Mouse (Mus musculus): ENCODE data around the gene Naif1.

The Naif1 gene

DNA sequence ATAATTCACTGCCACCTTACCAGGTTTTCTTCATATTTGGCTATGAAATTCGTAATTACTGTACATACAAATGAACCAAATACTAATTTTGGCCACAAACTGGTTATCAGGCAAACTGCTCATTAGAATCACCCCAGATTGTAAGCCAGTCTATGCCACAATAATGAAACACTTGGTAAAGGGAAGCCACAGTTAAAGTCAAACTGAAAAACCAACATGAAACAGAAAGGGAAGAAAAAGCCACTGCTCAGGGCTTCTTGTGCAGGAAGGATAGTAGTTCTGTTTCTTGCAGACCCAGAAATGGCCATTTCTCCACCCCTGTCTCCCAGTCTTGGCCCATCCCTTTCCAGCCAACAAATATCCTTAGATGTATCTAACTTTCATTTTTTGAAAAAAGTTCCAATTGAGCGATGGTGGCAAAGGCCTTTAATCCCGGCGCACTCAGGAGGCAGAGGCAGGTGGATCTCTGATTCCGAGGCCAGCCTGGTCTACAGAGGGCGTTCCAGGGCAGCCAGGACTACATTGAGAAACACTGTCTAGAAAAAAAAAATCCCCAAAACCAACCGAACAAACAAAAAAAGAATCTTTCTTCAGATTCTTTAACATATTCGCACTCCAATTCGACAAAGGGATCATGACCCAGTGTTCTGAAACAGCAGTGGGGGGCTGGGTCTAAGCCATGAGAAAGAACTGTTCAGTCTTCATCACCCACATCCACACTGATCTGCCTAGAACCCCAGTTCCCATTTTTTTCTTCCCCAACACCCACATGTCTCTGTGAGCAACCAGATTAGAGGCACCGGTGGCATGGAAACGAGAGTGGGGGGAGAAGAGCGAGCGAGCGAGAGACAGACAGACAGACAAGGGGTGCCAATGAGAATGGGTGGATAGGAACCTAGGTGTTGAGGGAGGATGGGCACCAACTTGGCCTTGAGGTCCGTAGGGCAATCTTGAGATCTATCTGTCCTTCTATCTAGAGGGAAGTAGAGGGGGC lies at the start of gene Naif1:
Gene Naif1, plus strand, starts transcription at position 697 of the 994 bp plus-strand sequence.
- peak in 1 of 2 experiments; percentile 44 for DNase-seq (ENCODE audit: low spot score in 2 of 2)

DNA sequence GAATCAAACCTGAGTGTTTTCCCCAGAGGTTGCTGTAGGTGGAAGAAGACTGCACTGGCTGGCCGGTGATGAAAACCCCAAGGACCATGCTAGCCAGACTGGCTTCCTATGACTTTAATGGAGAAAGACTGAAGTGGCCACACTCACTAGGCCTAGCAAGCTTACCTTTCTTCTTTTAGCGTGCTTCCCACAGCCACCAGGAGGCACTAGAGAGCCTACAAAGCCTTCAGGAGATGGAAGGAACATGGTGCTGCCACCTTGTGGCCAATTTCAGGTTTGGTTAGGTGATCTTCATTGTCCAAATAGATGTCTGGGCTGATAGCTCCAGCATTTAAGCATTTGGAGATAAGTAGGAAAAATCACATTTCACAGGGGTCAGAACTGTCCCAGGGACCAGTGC lies 45.6 kb upstream of the Naif1 start:
- DNase-seq (ENCODE audit: low spot score in 2 of 2): peak; percentile 85 to 86

DNA sequence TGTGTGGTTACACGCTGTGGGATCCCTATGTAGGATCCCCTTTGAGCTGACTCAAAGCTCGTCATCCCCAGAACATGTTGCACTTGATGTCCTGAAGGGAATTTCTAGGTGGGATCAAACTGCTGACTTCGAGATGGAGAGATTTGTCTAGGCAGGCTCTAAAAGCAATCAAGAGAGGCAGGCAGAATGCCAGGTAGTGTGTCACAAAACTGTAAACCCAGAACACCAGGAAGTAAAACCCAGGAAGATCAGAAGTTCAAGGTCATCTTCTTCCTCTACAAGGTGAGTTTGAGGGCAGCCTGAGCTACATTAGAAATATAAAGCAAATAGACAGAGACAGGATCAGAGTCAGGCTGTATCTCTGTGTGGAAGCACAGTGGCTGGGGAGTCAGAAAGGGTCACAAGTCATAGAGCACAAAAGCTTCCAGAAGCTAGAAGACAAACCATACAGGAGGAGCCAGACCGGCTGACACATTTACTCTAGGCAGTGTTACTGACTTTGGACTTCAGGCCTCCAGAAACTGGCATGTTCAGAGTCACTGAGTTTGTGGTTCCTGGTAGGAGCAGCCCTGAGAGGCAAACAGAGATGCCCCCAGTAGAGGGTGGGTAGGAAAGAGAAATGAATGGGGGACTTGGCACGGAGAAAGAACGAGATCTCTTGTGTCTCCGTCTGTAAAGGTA lies 43.0 kb upstream of the Naif1 start:
- DNase-seq (ENCODE audit: low spot score in 2 of 2): no peak

DNA sequence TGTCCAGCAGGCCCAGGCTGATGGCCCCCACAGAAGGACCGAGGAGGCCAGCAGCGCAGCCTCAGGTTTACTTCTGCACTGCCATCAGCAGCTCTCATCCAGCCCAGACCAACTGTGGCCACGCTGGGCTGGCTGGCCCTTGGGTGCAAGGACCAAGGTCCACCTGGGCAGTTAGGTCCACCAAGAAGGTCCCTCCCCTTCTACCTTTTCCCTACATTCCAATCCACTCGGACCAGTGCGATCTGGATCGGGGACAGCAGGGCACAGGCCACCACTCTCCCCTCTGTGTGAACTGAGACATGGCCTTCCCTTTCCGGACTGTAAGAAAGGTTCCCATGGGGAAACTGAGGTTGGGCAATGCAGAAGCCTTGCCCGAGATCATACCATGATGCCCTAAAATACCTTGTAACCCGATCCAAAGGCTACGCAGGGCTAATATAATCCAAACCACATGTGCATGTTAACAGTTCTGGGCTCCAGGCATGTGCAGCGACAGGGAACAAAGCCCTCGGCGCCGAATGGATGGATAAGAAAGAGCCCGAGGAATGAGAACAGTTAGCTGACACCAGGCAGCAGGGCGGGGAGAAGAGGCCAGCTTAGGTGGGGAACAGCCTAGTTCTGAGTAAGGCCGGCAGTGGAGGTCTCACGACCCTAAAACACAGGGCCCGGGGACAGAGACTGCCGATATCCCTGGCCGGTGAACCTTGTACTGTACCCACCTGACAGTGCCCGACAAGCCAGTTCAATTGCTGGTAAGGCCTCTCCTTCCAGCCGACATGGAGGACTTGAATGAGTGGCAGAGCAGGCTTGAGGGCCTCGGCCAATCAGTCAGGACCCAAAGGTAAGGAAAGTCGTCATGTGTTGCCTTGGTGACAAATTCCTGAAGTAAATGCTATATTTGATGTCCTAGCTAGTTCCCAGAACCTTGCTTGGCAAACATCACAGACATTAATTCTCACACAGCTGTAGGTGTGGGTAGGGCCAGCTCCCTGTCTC lies 41.5 kb upstream of the Naif1 start:
- DNase-seq (ENCODE audit: low spot score in 2 of 2): no peak

DNA sequence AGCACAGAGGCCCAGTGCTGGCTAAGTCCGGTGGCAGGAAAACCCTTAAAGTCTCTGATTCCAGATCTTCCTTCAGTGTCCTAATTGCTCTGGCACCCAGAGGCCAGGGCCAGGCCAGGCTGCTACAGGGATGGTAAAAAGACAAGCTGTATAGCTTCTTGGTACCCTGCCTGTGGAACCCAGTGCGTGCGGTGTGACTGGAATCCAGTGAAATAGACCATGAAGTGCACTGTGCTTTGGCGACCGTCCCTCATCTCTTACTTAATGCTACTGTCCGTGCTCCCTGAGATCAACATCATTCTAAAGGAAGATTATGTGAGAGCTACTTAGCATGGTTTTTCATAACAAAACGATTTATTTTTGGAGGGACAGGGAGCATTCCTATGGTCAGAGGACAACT lies 38.9 kb upstream of the Naif1 start:
- DNase-seq (ENCODE audit: low spot score in 2 of 2): no peak

DNA sequence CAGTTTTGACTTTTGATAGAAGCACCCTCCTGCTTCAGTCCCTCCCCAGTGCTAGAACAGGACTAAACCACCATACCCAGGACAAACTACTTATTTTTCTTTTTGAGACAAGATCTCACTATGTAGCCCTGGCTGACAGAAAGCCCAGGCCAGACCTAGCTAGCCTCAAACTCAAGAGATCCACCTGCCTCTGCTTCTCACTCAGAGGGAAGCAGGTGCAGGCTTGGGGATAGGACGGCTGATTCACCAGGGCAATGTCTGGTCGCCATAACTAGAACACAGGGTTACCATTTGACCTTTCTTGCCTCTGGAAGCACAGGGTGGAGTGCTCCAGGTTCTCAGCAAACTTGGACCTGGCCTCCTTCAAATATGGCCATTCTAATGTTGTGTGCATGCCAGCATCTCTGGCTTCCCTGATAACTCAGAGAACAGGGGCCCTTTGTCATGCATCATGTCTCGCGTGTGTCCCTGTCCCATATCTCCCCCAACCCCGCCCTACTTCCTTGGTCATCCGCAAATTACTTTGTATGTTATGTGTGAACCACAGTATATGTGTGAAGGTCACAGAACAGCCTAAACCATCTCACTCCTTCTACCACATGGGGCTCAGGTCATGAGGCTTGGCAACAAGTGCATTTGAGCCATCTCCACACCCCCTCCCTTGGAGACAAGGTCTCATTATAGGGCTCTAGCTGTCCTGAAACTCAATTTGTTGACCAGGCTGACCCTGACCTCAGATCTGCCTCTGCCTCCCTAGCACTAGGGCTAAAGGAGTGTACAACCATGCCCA lies 37.3 kb upstream of the Naif1 start:
- no peak for DNase-seq (ENCODE audit: low spot score in 2 of 2)

DNA sequence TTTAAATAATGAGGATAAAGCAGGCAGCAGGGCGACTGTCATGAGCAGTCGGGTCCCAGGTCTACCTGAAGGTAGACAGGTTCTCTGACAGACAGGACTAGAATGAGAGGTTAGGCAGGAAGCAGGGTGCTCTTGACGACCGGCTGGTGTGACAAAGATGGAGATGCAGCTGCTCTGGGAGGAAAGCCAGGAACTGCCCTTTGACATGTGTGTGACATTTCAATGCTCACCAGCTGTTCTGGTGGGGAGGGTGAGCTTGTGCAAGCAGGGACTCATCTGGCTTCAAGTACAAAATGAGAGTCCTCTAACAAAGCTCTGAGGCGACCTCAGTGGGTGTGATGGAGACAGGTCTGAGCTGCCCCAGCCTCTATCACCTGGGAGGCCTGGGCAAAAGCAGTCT lies 36.3 kb upstream of the Naif1 start:
- DNase-seq (ENCODE audit: low spot score in 2 of 2): no peak

DNA sequence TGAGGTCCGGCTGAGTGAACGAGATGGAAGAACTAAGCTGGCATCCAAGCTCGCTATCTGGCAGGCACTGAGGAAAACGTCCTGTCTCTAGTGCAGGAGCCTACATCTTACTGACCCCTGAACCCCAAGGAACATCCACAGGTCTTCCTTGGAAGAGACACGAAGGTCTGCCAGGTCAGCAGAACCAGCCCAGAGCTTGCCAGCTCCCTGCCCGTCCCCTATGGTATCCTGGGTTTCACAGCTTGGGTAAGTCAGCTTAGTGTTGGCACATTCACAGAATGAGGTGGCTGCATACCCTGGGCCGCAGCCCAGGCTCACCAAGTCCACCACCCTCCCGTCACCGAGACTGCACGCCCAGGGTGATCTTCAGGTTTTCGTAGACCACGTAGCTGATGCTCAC lies 34.5 kb upstream of the Naif1 start:
- DNase-seq (ENCODE audit: low spot score in 2 of 2): no peak

DNA sequence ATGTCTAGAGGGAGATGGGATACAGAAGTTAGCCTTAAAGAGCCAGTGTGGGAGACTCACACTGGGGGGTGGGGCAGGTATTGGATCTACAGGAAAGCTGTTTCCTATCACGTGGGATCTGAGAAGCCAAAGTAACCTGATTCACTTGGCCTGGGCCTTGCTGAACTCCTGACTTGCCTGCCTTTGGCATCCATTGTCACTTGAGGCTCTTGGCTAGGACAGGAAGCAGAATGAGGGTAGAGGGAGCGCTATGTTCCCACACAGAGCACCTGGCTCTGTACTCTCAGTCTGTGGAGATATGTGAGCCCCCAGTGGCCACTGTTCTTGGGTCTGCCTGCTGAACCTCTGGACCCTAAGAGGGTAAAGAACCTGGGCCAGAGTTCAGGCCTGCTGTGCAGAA lies 33.7 kb upstream of the Naif1 start:
- no peak for DNase-seq (ENCODE audit: low spot score in 2 of 2)

DNA sequence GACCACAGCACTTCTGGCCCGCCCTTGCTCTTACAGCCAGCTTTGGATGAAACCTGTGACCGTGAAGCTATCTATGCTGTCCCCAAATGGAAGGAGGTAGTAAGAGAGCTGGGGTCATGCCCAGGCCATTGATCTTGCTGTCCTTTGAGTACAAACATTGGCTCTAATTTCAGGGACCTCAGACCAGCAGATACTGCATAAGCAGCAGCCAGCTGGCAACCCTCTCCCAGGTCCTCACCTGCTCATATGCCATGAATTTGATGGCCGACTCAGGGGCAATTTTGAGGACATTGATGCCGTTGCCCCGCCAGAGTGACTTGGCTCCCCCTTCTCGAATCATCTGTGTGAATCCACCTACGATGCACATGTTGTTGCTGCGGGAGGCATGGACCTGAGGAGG lies 32.8 kb upstream of the Naif1 start:
- DNase-seq (ENCODE audit: low spot score in 2 of 2): no peak

DNA sequence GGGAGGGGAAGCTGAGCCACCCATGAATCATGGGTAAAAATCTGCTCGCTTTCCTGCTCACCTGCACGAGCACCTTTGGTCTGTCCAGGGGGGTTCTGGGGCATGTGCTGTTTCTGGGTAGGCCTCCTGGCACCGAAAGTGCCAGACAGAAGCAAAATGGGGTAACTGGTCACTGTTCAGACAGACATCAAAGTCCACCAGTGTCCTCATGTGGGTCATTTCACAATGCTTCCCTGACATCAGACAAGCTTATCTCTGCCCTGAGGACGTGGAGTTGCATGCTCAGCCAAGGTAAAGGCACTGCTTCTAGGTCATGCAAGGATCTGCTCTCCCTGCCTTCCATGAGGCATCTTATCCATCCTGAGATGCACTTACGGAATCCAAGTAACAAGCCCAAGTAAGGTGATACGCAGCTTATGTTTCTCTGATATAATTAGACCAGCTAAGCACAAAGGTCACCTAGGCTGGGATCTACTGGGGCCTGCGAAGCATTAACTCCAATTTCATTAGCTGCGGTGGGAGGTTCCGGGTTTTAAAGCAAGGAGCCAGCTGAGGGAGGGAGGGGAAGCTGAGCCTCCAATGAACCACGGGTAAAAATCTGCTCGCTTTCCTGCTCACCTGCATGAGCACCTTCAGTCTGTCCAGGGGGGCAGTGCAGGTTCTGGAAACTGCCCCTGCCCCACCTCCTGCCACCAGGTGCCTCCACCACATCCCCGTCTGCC lies 31.7 kb upstream of the Naif1 start:
- DNase-seq (ENCODE audit: low spot score in 2 of 2): no peak

DNA sequence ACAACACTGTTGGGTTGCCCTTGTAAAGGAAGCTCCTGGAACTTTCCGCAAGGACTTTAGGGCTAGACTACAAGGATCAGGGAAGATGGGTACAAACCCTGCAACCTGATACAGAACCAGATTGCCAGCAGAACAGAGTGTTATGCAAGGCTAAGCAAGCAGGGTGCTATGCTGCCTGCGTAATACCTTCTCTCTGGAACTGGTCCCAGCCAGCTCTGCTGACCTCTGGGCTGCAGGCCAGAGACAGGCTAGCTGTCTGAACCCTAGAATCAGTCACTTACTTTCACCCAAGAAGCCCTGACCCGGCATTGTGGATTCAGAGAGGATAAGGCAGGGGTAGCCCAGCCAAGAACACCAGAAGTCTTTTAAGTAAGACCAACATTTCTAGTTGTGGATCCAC lies 30.9 kb upstream of the Naif1 start:
- no peak for DNase-seq (ENCODE audit: low spot score in 2 of 2)

DNA sequence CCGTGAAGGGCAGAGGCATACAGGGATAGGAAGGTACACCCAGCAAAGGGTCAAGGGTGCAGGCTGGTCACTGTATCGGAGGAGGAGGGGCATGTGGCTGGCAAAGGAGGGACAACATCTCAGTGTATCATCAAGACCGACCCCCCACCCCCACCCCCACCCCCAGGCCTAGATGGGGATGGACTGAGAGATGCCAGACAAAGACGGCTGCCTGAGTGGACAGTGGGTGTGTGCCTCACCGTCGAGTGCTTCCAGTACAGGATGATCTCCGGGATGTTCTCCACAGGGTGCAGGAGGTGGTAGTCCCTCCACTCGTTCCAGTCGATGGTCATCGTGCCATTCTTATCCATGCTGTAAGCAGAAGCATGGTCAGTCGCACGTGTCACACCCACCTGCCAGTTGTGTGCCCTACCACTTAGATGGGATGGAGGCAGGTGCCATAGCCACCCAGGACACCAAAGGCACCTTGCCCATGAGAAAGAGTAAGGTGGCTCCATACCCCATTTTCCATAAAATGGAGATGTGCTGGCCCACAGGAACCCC lies 30.1 kb upstream of the Naif1 start:
- no peak for DNase-seq (ENCODE audit: low spot score in 2 of 2)

DNA sequence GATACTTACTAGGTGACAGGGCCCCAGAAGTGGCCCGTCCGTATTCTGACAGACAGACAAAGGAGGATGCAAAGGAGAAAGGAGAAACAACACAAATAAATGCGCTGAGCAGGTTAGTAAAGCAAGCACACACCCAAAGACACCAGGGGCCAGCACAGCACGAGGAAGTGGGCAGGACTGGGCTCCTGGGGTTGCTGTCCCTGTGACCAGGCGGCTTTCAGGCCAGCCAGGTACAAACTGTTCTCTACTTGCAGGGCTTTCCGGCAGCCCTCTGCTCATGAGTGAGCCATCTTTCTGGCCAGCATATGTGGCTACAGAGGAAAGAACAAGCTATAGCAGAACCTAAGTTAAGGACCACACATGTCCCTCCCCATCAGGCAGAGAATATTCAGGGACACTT lies 29.6 kb upstream of the Naif1 start:
- no peak for DNase-seq (ENCODE audit: low spot score in 2 of 2)

DNA sequence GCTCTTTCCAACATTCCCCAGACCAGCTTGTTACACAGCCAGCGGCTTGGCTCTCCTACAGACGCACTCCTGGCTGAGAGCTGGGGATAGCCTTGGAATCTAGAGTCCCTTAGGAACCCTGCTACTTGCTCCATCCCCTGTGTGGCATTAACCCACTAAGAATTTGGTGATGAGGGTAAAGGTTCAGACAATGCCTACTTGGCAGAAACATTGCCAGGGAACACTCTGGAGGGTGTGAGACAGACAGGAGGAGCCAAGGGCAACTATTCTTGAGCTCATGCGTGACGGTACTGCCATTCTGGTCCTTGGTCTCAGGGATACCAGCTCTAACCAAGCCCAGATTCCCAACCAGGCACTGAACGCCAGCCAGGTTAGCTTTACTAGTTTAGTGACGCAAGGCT lies 28.4 kb upstream of the Naif1 start:
- no peak for DNase-seq (ENCODE audit: low spot score in 2 of 2)

DNA sequence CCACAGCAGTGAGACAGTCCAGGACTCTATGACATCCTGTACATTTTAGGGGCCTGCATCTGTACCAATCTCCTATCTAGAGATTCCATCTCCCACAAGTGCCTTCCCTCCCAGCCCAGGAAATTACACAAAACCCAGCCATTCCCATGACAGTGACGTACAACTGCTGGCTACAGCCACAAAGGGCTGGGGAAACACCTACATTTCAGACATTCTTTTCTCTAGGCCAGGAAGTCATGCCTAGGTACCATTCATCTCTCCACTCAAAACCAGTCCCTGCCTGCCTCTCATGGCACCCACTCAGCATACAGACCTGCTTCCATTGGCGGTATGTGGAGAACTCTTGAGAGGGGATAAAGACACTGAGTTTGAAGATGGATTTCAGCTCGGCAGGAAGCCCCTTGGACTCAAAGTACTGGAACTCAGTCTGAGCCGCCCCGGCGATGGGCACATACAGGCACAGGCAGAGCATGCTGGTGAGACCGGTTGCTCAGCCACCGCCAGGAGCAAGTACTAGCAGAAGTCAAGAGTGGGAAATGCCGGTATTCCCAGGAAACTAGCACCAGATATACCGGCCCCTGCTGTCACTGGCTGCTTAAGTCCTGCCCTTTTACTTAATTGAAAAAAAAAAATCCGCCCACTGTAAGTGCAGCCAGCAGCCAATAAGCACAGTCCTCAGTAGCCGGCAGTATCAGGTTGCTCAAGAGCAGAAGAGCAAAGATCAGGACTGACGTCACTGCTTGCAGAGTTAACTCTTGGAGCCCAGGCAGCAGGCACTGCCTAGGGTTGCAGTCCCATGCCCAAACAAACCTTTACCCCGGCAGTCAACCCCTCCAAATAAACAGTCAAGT lies 26.6 kb upstream of the Naif1 start:
- peak in 1 of 2 experiments; percentile 33 for DNase-seq (ENCODE audit: low spot score in 2 of 2)

DNA sequence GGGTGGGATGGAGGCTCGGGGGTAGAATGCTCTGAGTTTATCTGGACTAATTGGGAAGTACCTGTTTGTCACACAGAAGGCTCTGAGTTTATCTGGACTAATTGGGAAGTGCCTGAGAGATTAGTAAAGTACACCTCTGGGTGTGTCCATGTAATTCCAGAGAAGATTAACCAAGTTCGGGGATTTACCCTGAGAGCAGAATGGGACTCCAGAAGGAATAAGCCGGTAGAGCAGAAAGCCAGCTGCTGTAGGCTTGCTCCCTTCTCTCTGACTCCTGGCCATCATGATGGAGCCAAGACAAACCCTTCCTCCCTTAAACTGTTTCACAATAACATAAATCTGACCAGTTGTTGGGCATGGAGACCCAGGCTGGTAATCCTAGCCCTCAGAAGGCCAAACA lies 25.5 kb upstream of the Naif1 start:
- no peak for DNase-seq (ENCODE audit: low spot score in 2 of 2)

DNA sequence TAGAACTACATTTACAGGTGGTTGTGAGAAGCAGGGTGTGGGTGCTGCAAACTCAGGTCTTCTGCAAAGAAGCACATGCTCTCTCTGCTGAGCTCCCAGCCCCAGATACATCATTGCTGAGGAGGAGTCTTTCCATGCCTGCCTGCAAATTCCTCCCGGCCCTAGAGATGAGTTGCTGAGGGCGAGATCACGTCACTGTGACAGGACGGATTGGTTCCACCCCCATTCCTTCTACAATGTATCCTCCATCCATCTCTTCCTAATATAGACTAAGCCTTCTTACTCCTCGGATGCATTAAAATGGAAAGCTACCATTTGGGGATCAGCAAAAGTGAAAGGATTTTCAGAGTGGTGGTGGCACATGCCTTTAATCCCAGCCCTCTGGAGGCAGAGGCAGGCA lies 24.7 kb upstream of the Naif1 start:
- DNase-seq (ENCODE audit: low spot score in 2 of 2): peak in 1 of 2 experiments; percentile 63

DNA sequence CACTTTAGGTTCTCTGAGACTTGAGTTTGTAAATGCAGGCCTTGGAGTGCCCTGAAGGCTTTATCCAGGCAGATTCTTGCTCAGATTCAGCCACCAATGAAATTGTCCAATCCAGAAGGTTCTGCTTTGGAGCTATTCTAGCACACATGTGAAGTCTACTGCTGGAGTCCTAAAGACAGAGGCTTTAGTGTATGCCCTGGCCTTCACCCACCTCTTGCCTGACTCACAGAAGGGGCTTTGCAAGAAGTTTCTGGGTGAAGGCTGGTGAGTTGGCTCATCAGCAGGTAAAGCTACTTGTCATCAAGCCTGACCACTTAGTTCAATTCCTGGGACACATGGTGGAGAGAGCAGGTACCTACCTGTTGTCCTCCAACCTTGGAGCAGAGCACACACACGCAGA lies 24.1 kb upstream of the Naif1 start:
- DNase-seq (ENCODE audit: low spot score in 2 of 2): no peak
